Mouse (Mus musculus) olfactory bulb, adult 2 months (tissue): ENCODE measurements around the gene Sgpp1.
"Not testable (repeated sequence)": the region's sequence is repeated elsewhere in the genome, so short reads cannot be mapped to it uniquely, and the experiment has no call there.

Source experiments
- CTCF ChIP-seq: fragments of 200-500 bp; IDR thresholded peaks from 2 replicates; pipeline ENCODE4 v1.5.1; 2012; ENCODE audit warnings: low read depth, mild to moderate bottlenecking, low read length, moderate library complexity; ENCODE audit not compliant: insufficient read depth
- POLR2A ChIP-seq: fragments of 200-500 bp; IDR thresholded peaks from 2 replicates; pipeline ENCODE4 v1.6.1; 2012; ENCODE audit warnings: mild to moderate bottlenecking, low read depth, low read length, moderate library complexity; ENCODE audit not compliant: insufficient read depth

GRCm38 (mm10) chr12:75712905-75713304 lies 22.6 kb downstream of the Sgpp1 start:
- TF ChIP-seq POLR2A, CTCF: not testable (repeated sequence)
